Comparison of ENCODE assay signal across 15 mouse cellular contexts in the genomic region with DNA sequence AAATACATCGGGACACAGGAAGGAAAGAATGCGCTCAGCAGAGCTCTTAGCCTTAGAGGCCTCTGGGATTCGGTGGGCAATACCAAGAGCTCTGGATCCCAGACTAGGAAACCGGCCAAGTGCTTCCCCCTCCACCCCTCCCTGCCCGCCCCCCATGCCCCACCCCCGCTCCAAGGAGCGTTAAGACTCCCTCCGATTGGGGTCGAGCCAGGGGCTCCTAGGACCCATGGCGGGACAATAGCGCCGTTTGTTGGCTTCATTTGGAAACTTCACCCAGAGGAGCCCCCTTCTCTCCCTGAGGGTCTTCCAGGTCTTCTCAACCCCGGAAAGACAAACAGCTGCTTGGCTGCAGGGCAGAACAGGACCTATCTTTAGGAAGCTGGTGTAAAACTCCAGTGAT. TPM values are rescaled to one million over a fixed set of nuclear protein-coding genes. Genes with fewer than 3 reads are reported as not detected.
A peak's percentile ranks its signal among the peaks of the same experiment; 100 is the strongest.
DNase-seq lines count a peak whose midpoint lies in the region; ATAC-seq lines count a peak whose summit lies in the region.
"Had no signal": no experiment of that assay in that cellular context is flagged by ENCODE, and none has a peak within 500 bp of the region (broad histone marks: within the 10 kb centered on the region; RNA-seq: fewer than 3 reads in every experiment).

No protein-coding gene starts in this region.

- peaks cover 97% of the 10 kb centered on the region for H3K27me3 ChIP-seq in embryonic facial prominence, embryonic 10.5 days (replicated peaks; ENCODE audit: low read depth, poor library complexity, severe bottlenecking)
- 0 out of 2 replicates have a peak, but pooled peaks cover 9% of the 10 kb centered on the region for H3K27me3 ChIP-seq in hindbrain, embryonic 11.5 days (ENCODE audit: control insufficient read depth, insufficient read depth, low read length)
- H3K27me3 ChIP-seq in neural tube, embryonic 13.5 days: peaks cover 26% of the 10 kb centered on the region
- H3K27me3 ChIP-seq: CH12.LX had no signal

- no peaks in the 10 kb centered on the region for H3K36me3 ChIP-seq in embryonic facial prominence, embryonic 10.5 days (replicated peaks)
- no peaks in the 10 kb centered on the region for H3K36me3 ChIP-seq in hindbrain, embryonic 11.5 days (ENCODE audit: control insufficient read depth, insufficient read depth, low read length)
- no peaks in the 10 kb centered on the region for H3K36me3 ChIP-seq in neural tube, embryonic 13.5 days
- H3K36me3 ChIP-seq: liver, embryonic 12.5 days had no signal

- H3K4me3 ChIP-seq in embryonic facial prominence, embryonic 10.5 days: 0 out of 2 replicates have a peak overlapping the region, but pooled peaks have one; percentile 60
- no peak overlapping the region for H3K4me3 ChIP-seq in hindbrain, embryonic 11.5 days (ENCODE audit: low read depth, low read length)
- H3K4me3 ChIP-seq in neural tube, embryonic 13.5 days: no peak overlapping the region
- H3K4me3 ChIP-seq: liver, embryonic 12.5 days had no signal

- no peak overlapping the region for H3K27ac ChIP-seq in embryonic facial prominence, embryonic 10.5 days (replicated peaks)
- no peak overlapping the region for H3K27ac ChIP-seq in hindbrain, embryonic 11.5 days (ENCODE audit: low read depth, low read length)
- no peak overlapping the region for H3K27ac ChIP-seq in neural tube, embryonic 13.5 days (replicated peaks)
- H3K27ac ChIP-seq: liver, embryonic 12.5 days had no signal

- WGBS in embryonic facial prominence, embryonic 10.5 days: 10% methylated on average over 13 of the region's 13 CpGs
- WGBS in hindbrain, embryonic 11.5 days: 26% methylated on average over 13 of the region's 13 CpGs
- WGBS in neural tube, embryonic 13.5 days: 25% methylated on average over 13 of the region's 13 CpGs

- no peak overlapping the region for H3K9ac ChIP-seq in hindbrain, embryonic 11.5 days (ENCODE audit: low read depth, low read length)
- H3K9ac ChIP-seq in neural tube, embryonic 13.5 days: no peak overlapping the region
- H3K9ac ChIP-seq: liver, embryonic 12.5 days had no signal

- H3K4me1 ChIP-seq in embryonic facial prominence, embryonic 10.5 days: peaks cover 9% of the 10 kb centered on the region; the same call in 1 of the 2 replicates
- H3K4me1 ChIP-seq in hindbrain, embryonic 11.5 days (replicated peaks; ENCODE audit: control insufficient read depth, insufficient read depth, low read length): no peaks in the 10 kb centered on the region
- peaks cover 25% of the 10 kb centered on the region for H3K4me1 ChIP-seq in neural tube, embryonic 13.5 days (replicated peaks)
- H3K4me1 ChIP-seq: liver, embryonic 12.5 days had no signal

- H3K9me3 ChIP-seq in embryonic facial prominence, embryonic 10.5 days: peaks cover 11% of the 10 kb centered on the region; the same call in 1 of the 2 replicates
- no peaks in the 10 kb centered on the region for H3K9me3 ChIP-seq in hindbrain, embryonic 11.5 days (ENCODE audit: control insufficient read depth, low read length)
- H3K9me3 ChIP-seq in neural tube, embryonic 13.5 days: no peaks in the 10 kb centered on the region
- H3K9me3 ChIP-seq: liver, embryonic 12.5 days had no signal

- DNase-seq in left cerebral cortex, postnatal 4 days: peak; percentile 37
- DNase-seq in left cerebral cortex, adult 8-10 months (ENCODE audit: low spot score in 2 of 2): no peak
- peak; percentile 18 for DNase-seq in embryonic facial prominence, embryonic 10.5 days (ENCODE audit: low spot score)
- peak; percentile 35 for DNase-seq in hindbrain, embryonic 11.5 days (ENCODE audit: low spot score)
- DNase-seq in thymus, postnatal 14 days: no peak
- DNase-seq in layer of hippocampus, postnatal 25 days (ENCODE audit: extremely low spot score in 1 of 2, low spot score in 1 of 2): no peak
- DNase-seq: adrenal gland, adult 2 months; gastrocnemius, postnatal 25 days; kidney, postnatal 25 days; lung, postnatal 10 days had no signal

- ATAC-seq in hindbrain, embryonic 11.5 days (ENCODE audit: low FRiP score): no peak
- ATAC-seq in neural tube, embryonic 13.5 days (ENCODE audit: low read depth): no peak
- ATAC-seq: liver, embryonic 12.5 days; Patski had no signal

- intact Hi-C loops in left cerebral cortex, postnatal 4 days (cut with DNase I): no loop called here

- peak overlapping the region; percentile 58 for H3K4me2 ChIP-seq in hindbrain, embryonic 11.5 days (replicated peaks; ENCODE audit: low read depth, low read length)
- H3K4me2 ChIP-seq in neural tube, embryonic 13.5 days: peak overlapping the region; percentile 66; the same call in 1 of the 2 replicates
- H3K4me2 ChIP-seq: liver, embryonic 12.5 days had no signal

RNA-seq across cellular contexts. Expression of gene Sox3, which starts 3.1 kb away (rescaled TPM):
- 1 to 10 TPM; 5.0 to 5.5 TPM for total RNA-seq in left cerebral cortex, postnatal 4 days (2021)
- 1 to 10 TPM in 3 of 4 experiments, under 1 TPM in 1; 0.78 to 1.6 (median 1.2) TPM for total RNA-seq in left cerebral cortex, adult 8-10 months (2022)
- polyA plus RNA-seq in embryonic facial prominence, embryonic 10.5 days (2016; fragmentation: Nextera tagmentation; extraction: Ambion mirVana): 0.82 and 1.5 TPM in 2 replicates
- 4.9 and 6.0 TPM in 2 replicates for polyA plus RNA-seq in hindbrain, embryonic 11.5 days (2014; fragmentation: Nextera tagmentation; extraction: Ambion mirVana)
- polyA plus RNA-seq in neural tube, embryonic 13.5 days (2015; fragmentation: Nextera tagmentation; extraction: Ambion mirVana): 0.56 and 0.71 TPM in 2 replicates
- total RNA-seq in layer of hippocampus, postnatal 25 days (2021): 1 to 10 TPM; 2.2 TPM
- total RNA-seq: adrenal gland, adult 2 months; CH12.LX; common myeloid progenitor, adult 5-6 weeks; gastrocnemius, postnatal 25 days had no signal
- polyA plus RNA-seq: liver, embryonic 12.5 days; Patski had no signal

Comparison
In these comparisons a context has a peak if more than half of its experiments do, and no peak if none do; other contexts are left out.
1. DNase-seq: peak in left cerebral cortex, postnatal 4 days (single experiment), embryonic facial prominence, embryonic 10.5 days (single experiment) and hindbrain, embryonic 11.5 days (single experiment); none in left cerebral cortex, adult 8-10 months (0 of 2), thymus, postnatal 14 days (single experiment) and layer of hippocampus, postnatal 25 days (0 of 2).